Comparison of ENCODE assay signal across 8 mouse cellular contexts in genomic region chr19:55836930-55837687, GRCm38 (mm10).
A peak's percentile ranks its signal among the peaks of the same experiment; 100 is the strongest.
DNase-seq lines count a peak whose midpoint lies in the region; ATAC-seq and TF ChIP-seq lines count a peak whose summit lies in the region.

No protein-coding gene starts in this region.

- no peaks in the 10 kb centered on the region for H3K27me3 ChIP-seq in lung, embryonic 15.5 days
- no peaks in the 10 kb centered on the region for H3K27me3 ChIP-seq in limb, embryonic 12.5 days
- H3K27me3 ChIP-seq in stomach, embryonic 14.5 days (ENCODE audit: control insufficient read depth, insufficient read depth, low read length): no peaks in the 10 kb centered on the region

- H3K9me3 ChIP-seq in lung, embryonic 15.5 days: no peaks in the 10 kb centered on the region
- peaks cover 5% of the 10 kb centered on the region for H3K9me3 ChIP-seq in limb, embryonic 12.5 days
- H3K9me3 ChIP-seq in stomach, embryonic 14.5 days (ENCODE audit: control insufficient read depth, low read depth, low read length): no peaks in the 10 kb centered on the region

- intact Hi-C loops in gastrocnemius, adult 2 months (cut with DNase I): no loop called here

- no peak for DNase-seq in gastrocnemius, adult 2 months
- no peak for DNase-seq in gastrocnemius, adult 18-20 months (ENCODE audit: low spot score)
- no peak for DNase-seq in lung, postnatal 14 days
- no peak for DNase-seq in urinary bladder, adult 2 months (ENCODE audit: low spot score)
- no peak for DNase-seq in gastrocnemius, postnatal 10 days

- H3K27ac ChIP-seq in gastrocnemius, adult 2 months: peak overlapping the region; percentile 73
- no peak overlapping the region for H3K27ac ChIP-seq in lung, embryonic 15.5 days
- peak overlapping the region; percentile 75 for H3K27ac ChIP-seq in limb, embryonic 12.5 days
- H3K27ac ChIP-seq in stomach, embryonic 14.5 days (ENCODE audit: low read length): peak overlapping the region; percentile 90

- peak; percentile 21; the same call in 1 of the 2 replicates for ATAC-seq in lung, embryonic 15.5 days (ENCODE audit: borderline replicate concordance, extremely low read depth, low FRiP score, low TSS enrichment)
- ATAC-seq in limb, embryonic 12.5 days (ENCODE audit: insufficient number of reproducible peaks, insufficient read depth, low FRiP score, low TSS enrichment, low read depth): peak; percentile 29; the same call in 1 of the 2 replicates
- 0 out of 2 replicates have a peak, but pooled peaks have one; percentile 28 for ATAC-seq in stomach, embryonic 14.5 days (ENCODE audit: insufficient number of reproducible peaks, insufficient read depth, low FRiP score, low read depth)

- no peak for TF ChIP-seq CTCF in gastrocnemius, adult 2 months (IDR thresholded peaks at IDR 0.05)

- H3K4me2 ChIP-seq in lung, embryonic 15.5 days: no peak overlapping the region
- H3K4me2 ChIP-seq in limb, embryonic 12.5 days: peak overlapping the region; percentile 13; the same call in 1 of the 2 replicates
- no peak overlapping the region for H3K4me2 ChIP-seq in stomach, embryonic 14.5 days (replicated peaks; ENCODE audit: low read depth, low read length)

- no peak overlapping the region for H3K4me3 ChIP-seq in gastrocnemius, adult 2 months
- no peak overlapping the region for H3K4me3 ChIP-seq in lung, embryonic 15.5 days
- no peak overlapping the region for H3K4me3 ChIP-seq in limb, embryonic 12.5 days (replicated peaks)
- H3K4me3 ChIP-seq in stomach, embryonic 14.5 days (ENCODE audit: low read depth, low read length): no peak overlapping the region

- 83% methylated on average over 5 of the region's 5 CpGs for WGBS in lung, embryonic 15.5 days
- 86% methylated on average over 5 of the region's 5 CpGs for WGBS in limb, embryonic 12.5 days
- WGBS in stomach, embryonic 14.5 days: 83% methylated on average over 5 of the region's 5 CpGs

- H3K4me1 ChIP-seq in lung, embryonic 15.5 days: peaks cover 46% of the 10 kb centered on the region
- H3K4me1 ChIP-seq in limb, embryonic 12.5 days (replicated peaks): peaks cover 77% of the 10 kb centered on the region
- H3K4me1 ChIP-seq in stomach, embryonic 14.5 days (ENCODE audit: control insufficient read depth, insufficient read depth, low read length): peaks cover 44% of the 10 kb centered on the region

- H3K9ac ChIP-seq in lung, embryonic 15.5 days: no peak overlapping the region
- no peak overlapping the region for H3K9ac ChIP-seq in limb, embryonic 12.5 days (replicated peaks)
- no peak overlapping the region for H3K9ac ChIP-seq in stomach, embryonic 14.5 days (replicated peaks; ENCODE audit: low read depth, low read length)

- H3K36me3 ChIP-seq in lung, embryonic 15.5 days: no peaks in the 10 kb centered on the region
- H3K36me3 ChIP-seq in limb, embryonic 12.5 days: peaks cover 25% of the 10 kb centered on the region
- no peaks in the 10 kb centered on the region; the same call in 1 of the 2 replicates for H3K36me3 ChIP-seq in stomach, embryonic 14.5 days (ENCODE audit: control insufficient read depth, insufficient read depth, low read length)
